Mouse (Mus musculus): Measurements from ENCODE around the gene Ptgis.

Gene Ptgis

GRCm38 (mm10) chr2:167155541-167155973, 84.8 kb downstream of the Ptgis start:
- DNase-seq (ENCODE audit: low spot score): no peak

- DNase-seq (ENCODE audit: low spot score): no peak
Observed at GRCm38 (mm10) chr2:167150880-167151279, 89.5 kb downstream of the Ptgis start.

DNA sequence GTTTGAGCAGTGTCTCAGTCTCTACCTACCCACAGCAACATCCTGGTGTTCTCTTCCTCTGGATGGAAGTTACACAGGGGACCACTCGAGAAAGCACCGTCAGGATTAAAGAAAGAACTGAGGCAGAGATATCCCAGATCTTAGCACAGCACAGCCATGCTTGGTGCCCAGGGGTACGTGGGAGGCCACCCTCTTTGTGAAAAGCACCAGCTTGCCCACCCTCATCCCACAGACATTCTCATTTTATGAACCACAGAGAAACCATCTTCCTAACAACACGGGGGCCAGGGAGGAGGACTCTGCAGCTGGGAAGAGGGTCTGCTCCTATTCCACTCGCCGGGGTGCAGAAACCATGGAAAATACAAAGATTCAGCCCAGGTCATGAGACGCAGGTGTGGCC, 90.3 kb downstream of the Ptgis start:
- DNase-seq (ENCODE audit: low spot score): no peak

- no peak for DNase-seq (ENCODE audit: low spot score)
Observed at GRCm38 (mm10) chr2:167149035-167149434, 91.4 kb downstream of the Ptgis start.

DNA sequence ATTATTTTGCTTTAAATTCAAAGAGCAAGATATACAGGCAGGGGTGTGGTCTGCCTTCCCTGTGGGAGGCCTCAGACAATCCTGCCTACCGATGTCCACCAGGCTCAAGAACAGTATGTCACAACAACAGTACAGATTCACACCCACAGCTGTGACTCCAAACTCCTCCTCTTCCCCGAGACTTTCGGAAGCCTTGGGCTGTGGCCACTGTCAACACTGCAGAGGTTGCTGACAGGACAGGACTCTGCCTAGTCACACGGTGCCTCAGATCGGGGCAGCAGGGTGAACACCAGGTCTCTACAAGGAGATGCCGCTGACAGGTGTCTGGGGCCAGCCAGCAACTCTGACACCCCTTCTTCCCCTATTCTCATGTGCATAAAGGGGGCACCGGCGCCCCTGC, 92.7 kb downstream of the Ptgis start:
- no peak for DNase-seq (ENCODE audit: low spot score)

DNA sequence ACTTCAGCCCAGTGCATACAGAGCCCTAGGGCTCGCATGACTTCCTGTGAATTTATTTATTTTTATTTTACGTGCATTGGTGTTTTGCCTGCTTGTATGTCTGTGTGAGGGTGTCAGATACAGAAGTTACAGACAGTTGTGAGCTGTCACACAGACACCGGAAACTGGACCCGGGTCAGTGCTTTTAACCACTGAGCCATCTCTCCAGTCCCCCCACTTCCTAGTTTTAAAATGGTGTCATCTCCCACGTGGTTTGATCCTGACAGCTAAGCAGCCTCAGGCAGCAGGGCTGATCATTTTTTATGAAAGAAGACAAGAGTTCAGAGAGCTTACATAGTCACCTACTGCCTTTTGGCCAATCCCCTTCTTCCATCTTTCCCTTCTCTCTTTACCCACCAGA, 94.5 kb downstream of the Ptgis start:
- no peak for DNase-seq (ENCODE audit: low spot score)

DNA sequence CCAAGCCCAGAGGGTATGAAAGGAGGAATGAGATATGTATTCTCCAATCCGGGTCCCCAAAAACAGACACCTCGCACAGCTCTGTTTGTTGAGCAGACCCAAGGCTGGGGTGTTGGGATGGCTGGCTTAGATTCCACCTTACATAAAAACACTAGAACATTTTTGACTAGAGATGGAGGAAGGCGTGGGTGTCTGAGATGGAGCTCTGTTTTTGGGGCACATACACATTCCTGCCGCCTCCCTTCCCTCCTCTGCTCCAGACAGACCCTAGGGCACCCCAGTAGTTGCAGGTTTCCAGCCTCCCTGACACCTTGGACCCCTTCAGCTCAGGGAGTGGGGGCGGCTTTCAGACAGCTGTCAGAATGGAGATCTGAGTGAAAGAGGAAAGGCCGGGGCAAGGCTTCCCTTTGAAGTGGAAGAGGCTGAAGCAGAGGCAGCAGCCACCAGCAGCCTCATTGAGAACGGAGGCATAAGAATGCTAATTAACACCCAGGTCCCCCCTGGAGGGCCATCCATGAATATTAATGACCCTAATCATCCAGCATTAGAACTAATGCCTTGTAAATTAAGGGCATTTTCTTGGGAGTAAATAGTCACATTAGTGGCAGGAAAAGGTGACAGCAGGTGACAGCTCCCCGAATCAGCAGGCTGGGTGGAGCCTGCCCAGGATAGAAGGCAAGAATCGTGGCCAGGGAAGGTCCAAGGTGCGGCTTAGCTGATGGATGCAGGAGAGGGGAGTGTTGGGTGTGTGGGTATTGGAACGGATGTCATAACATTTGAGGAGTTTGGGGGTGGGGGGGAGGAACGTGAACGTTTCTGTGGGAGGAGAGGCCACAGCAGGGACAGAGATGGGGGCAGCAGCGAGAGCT, 95.7 kb downstream of the Ptgis start:
- DNase-seq (ENCODE audit: low spot score): no peak

GRCm38 (mm10) chr2:167143914-167144313, 96.5 kb downstream of the Ptgis start:
- no peak for DNase-seq (ENCODE audit: low spot score)

DNA sequence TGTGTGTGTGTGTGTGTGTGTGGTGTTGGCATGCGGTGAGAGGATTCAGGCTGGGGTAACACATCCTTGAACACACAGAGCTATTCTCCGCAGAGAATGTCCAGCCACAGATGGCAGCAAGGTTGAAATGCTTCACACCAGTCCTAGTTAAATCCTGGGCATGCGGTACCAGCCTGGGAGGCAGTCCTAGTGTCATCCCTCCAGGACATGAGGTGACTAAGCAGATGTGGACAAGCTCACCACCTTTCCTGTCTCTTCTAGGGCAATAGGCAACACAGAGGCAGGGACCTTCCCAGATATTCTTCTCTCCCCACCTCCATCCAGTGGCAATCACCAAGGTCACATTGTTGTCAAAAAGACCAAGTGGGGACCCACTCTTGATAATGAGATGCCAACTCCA, 98.1 kb downstream of the Ptgis start:
- no peak for DNase-seq (ENCODE audit: low spot score)

DNA sequence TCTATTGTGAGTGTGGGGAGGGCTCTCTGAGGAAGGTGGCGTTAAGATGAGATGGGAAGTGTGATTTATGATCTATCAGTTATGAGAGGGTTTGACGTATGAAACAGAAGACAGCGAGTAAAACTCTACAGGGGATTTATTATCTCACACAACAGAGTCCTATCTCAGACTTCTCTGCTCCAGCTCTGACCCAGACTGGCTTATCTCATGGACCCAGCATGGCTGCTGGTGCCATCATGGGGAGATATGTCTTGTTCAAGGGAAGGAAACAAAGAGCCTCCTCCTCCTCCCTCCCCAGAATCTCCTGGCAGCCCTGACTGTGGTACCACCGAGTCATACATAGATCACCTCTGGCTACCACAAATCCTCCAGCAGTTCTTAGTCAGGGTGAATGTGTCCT, 98.6 kb downstream of the Ptgis start:
- DNase-seq (ENCODE audit: low spot score): no peak

Measured in embryo, embryonic 10.5 days (tissue).